Mouse (Mus musculus) spleen, adult 2 months (tissue): ENCODE data around the gene Ap2a2.

Experiments
- CTCF ChIP-seq: fragments of 200-500 bp; IDR thresholded peaks from 2 replicates; pipeline ENCODE4 v1.5.1; 2011; ENCODE audit warnings: mild to moderate bottlenecking, inconsistent platforms; ENCODE audit not compliant: insufficient read depth, insufficient read length, insufficient replicate concordance; ENCODE audit errors: extremely low read depth
- POLR2A ChIP-seq: fragments of 200-500 bp; IDR thresholded peaks from 2 replicates; pipeline ENCODE4 v1.6.1; 2011; ENCODE audit warnings: low read depth, low read length, inconsistent platforms

GRCm38 (mm10) chr7:141670999-141671398, 109.0 kb downstream of the Ap2a2 start:
- TF ChIP-seq POLR2A (no peak), CTCF (peak; percentile 19; the same call in 1 of the 2 replicates)
